Mouse (Mus musculus) C2C12 (cell line): ENCODE results near the gene Slc44a1.

Experiments used
- CTCF ChIP-seq: IDR thresholded peaks from one replicate; pipeline ENCODE4 v1.5.1; 2011; ENCODE audit not compliant: control insufficient read depth, insufficient read depth, insufficient read length
- MAX ChIP-seq: IDR thresholded peaks from one replicate; pipeline ENCODE4 v1.6.1; 2011; ENCODE audit warnings: mild to moderate bottlenecking, control low read depth
- MYOD1 ChIP-seq: IDR thresholded peaks from one replicate; pipeline ENCODE4 v1.6.1; 2011; ENCODE audit warnings: low read depth; ENCODE audit not compliant: control insufficient read depth, insufficient read length
- MYOG ChIP-seq: IDR thresholded peaks from one replicate; pipeline ENCODE4 v1.6.1; 2011; ENCODE audit not compliant: control insufficient read depth, insufficient read length; ENCODE audit errors: extremely low read depth
- USF1 ChIP-seq: IDR thresholded peaks from one replicate; pipeline ENCODE4 v1.6.1; 2011; ENCODE audit warnings: low read depth, mild to moderate bottlenecking, control low read depth, moderate library complexity

GRCm38 (mm10) chr4:53587676-53588075, 147.5 kb downstream of the Slc44a1 start:
- TF ChIP-seq USF1 = no peak
- no peak for TF ChIP-seq CTCF
- TF ChIP-seq MYOG = no peak
- no peak for TF ChIP-seq MAX
- TF ChIP-seq MYOD1 = no peak
